Mouse (Mus musculus): Measurements from ENCODE around the gene Cyp2s1. TPM values are rescaled to one million over a fixed set of nuclear protein-coding genes. Genes with fewer than 3 reads are reported as not detected.

Gene Cyp2s1
- polyA plus RNA-seq, 1 experiment from 2014 or later = 3.9 TPM

GRCm38 (mm10) chr7:25840908-25841307 lies 24.2 kb upstream of the Cyp2s1 start:
- ATAC-seq (ENCODE audit: insufficient number of reproducible peaks, low FRiP score, low TSS enrichment, low read depth) = no peak
- no peak overlapping the region for H3K4me2 ChIP-seq
- H3K36me3 ChIP-seq = no peaks in the 10 kb centered on the region
- no peaks in the 10 kb centered on the region for H3K4me1 ChIP-seq
- no peak overlapping the region for H3K9ac ChIP-seq
- no peak overlapping the region for H3K4me3 ChIP-seq
- H3K9me3 ChIP-seq = no peaks in the 10 kb centered on the region
- H3K27ac ChIP-seq = no peak overlapping the region
- H3K27me3 ChIP-seq = no peaks in the 10 kb centered on the region
- 77% methylated on average over 4 of the region's 4 CpGs for WGBS

GRCm38 (mm10) chr7:25835188-25835891 lies 18.6 kb upstream of the Cyp2s1 start:
- H3K27me3 ChIP-seq = no peaks in the 10 kb centered on the region
- WGBS = 67% methylated on average over 10 of the region's 10 CpGs
- H3K36me3 ChIP-seq = no peaks in the 10 kb centered on the region
- no peak overlapping the region for H3K9ac ChIP-seq
- H3K4me3 ChIP-seq = no peak overlapping the region
- no peak overlapping the region for H3K27ac ChIP-seq
- no peaks in the 10 kb centered on the region for H3K9me3 ChIP-seq
- peaks cover 3% of the 10 kb centered on the region; the same call in 1 of the 2 replicates for H3K4me1 ChIP-seq
- H3K4me2 ChIP-seq = no peak overlapping the region
- no peak for ATAC-seq (ENCODE audit: insufficient number of reproducible peaks, low FRiP score, low TSS enrichment, low read depth)

GRCm38 (mm10) chr7:25831557-25832530 lies 15.1 kb upstream of the Cyp2s1 start:
- H3K9ac ChIP-seq = no peak overlapping the region
- peaks cover 19% of the 10 kb centered on the region for H3K4me1 ChIP-seq
- H3K9me3 ChIP-seq = no peaks in the 10 kb centered on the region
- no peak overlapping the region for H3K4me2 ChIP-seq
- no peak for ATAC-seq (ENCODE audit: insufficient number of reproducible peaks, low FRiP score, low TSS enrichment, low read depth)
- 65% methylated on average over 10 of the region's 10 CpGs for WGBS
- no peak overlapping the region for H3K4me3 ChIP-seq
- H3K36me3 ChIP-seq = no peaks in the 10 kb centered on the region
- no peaks in the 10 kb centered on the region for H3K27me3 ChIP-seq
- H3K27ac ChIP-seq = peak overlapping the region; percentile 9; the same call in 1 of the 2 replicates

DNA sequence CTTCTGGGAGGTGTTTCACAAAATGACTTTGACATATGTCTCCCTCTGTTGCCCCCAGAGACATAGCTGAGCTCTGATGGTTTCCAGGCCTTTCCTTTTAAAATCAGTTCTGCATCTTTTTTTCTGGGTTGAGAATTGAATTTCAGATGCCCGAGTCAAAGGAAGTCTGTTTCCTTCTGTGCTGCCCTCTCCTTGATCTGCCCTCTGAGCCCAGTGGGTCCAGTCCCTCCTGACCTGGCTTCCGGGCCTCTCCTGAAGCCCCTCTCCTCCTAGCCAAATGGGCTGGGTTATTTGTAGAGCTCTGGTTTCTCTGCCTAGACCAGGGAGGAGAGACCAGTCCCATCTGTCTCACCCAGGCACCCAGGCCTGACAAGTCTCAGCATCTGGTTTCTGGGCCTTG lies 13.5 kb upstream of the Cyp2s1 start:
- Histone ChIP-seq H3K4me2 (no peak overlapping the region), H3K9me3 (no peaks in the 10 kb centered on the region), H3K27ac (no peak overlapping the region), H3K4me3 (no peak overlapping the region), H3K36me3 (no peaks in the 10 kb centered on the region), H3K4me1 (peaks cover 21% of the 10 kb centered on the region), H3K9ac (no peak overlapping the region), H3K27me3 (no peaks in the 10 kb centered on the region)
- ATAC-seq (ENCODE audit: insufficient number of reproducible peaks, low FRiP score, low TSS enrichment, low read depth) = no peak
- 21% methylated on average over 2 of the region's 2 CpGs for WGBS

GRCm38 (mm10) chr7:25827199-25827598 lies 10.5 kb upstream of the Cyp2s1 start:
- Histone ChIP-seq H3K4me2 (no peak overlapping the region), H3K36me3 (no peaks in the 10 kb centered on the region), H3K27me3 (no peaks in the 10 kb centered on the region), H3K9me3 (no peaks in the 10 kb centered on the region), H3K4me3 (no peak overlapping the region), H3K27ac (peak overlapping the region; percentile 38; the same call in 1 of the 2 replicates), H3K9ac (no peak overlapping the region), H3K4me1 (peaks cover 21% of the 10 kb centered on the region)
- 9% methylated on average over 3 of the region's 3 CpGs for WGBS
- 0 out of 2 replicates have a peak, but pooled peaks have one; percentile 52 for ATAC-seq (ENCODE audit: insufficient number of reproducible peaks, low FRiP score, low TSS enrichment, low read depth)

GRCm38 (mm10) chr7:25826029-25826428 lies 9.3 kb upstream of the Cyp2s1 start:
- H3K27ac ChIP-seq = no peak overlapping the region

DNA sequence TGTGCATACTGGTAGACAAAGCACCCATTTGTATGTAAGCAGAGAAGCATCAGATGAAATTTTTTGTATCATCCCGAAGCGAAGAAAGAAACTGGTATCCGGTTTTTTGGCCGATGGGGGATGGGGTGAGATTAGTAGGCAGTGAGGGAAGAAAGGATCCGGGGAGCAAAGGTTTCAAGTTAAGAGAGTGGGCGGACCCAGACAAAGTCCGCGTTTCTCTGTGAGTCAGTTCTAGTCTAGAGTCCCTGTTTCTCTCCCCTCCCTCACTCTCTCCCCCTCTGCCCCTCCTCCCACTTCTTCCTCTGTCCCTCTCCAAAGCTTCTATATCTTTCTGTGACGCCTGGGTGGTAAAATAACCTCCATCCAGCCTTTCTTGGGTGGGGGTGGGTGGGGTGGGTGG lies 8.3 kb upstream of the Cyp2s1 start:
- ATAC-seq (ENCODE audit: insufficient number of reproducible peaks, low FRiP score, low TSS enrichment, low read depth) = no peak
- WGBS = 65% methylated on average over 9 of the region's 9 CpGs
- Histone ChIP-seq H3K4me3 (no peak overlapping the region), H3K9ac (no peak overlapping the region), H3K36me3 (no peaks in the 10 kb centered on the region), H3K4me1 (peaks cover 14% of the 10 kb centered on the region), H3K4me2 (no peak overlapping the region), H3K27ac (no peak overlapping the region), H3K9me3 (no peaks in the 10 kb centered on the region), H3K27me3 (no peaks in the 10 kb centered on the region)

More at GRCm38 (mm10) chr7:25826029-25826428, 9.3 kb upstream of the Cyp2s1 start:
- peaks cover 21% of the 10 kb centered on the region for H3K4me1 ChIP-seq
- no peaks in the 10 kb centered on the region for H3K36me3 ChIP-seq
- ATAC-seq (ENCODE audit: insufficient number of reproducible peaks, low FRiP score, low TSS enrichment, low read depth) = no peak
- no peak overlapping the region for H3K9ac ChIP-seq
- 54% methylated on average over 6 of the region's 6 CpGs for WGBS
- no peaks in the 10 kb centered on the region for H3K27me3 ChIP-seq
- no peaks in the 10 kb centered on the region for H3K9me3 ChIP-seq
- no peak overlapping the region for H3K4me3 ChIP-seq
- H3K4me2 ChIP-seq = no peak overlapping the region

DNA sequence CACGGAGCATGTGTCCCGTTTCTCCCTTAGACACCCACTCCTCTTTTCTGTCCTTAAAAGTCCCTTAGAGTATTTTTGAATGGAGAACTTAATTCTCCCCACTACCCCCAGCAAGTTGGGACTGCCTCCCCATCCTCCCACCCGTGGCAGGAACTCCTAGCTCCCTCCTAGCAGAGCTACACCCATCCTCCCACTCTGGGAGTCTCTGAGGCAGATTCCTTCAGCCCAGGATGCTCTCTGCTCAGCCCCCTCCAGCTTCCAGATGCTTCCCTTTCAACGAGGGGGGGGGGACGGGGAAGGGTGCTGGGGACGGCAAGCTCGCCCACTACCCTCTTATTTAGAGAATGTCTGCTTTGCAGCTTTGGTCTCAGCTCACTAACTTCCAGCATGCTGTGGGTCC lies 1.1 kb downstream of the Cyp2s1 start:
- H3K4me1 ChIP-seq = peaks cover 14% of the 10 kb centered on the region
- H3K36me3 ChIP-seq = no peaks in the 10 kb centered on the region
- H3K9ac ChIP-seq = no peak overlapping the region
- no peak overlapping the region for H3K27ac ChIP-seq
- peak overlapping the region; percentile 46 for H3K4me3 ChIP-seq
- peak overlapping the region; percentile 86; the same call in 1 of the 2 replicates for H3K4me2 ChIP-seq
- 23% methylated on average over 7 of the region's 7 CpGs for WGBS
- H3K27me3 ChIP-seq = peaks cover 27% of the 10 kb centered on the region
- no peak for ATAC-seq (ENCODE audit: insufficient number of reproducible peaks, low FRiP score, low TSS enrichment, low read depth)
- H3K9me3 ChIP-seq = no peaks in the 10 kb centered on the region

GRCm38 (mm10) chr7:25814711-25815110 lies 2.0 kb downstream of the Cyp2s1 start:
- no peak for ATAC-seq (ENCODE audit: insufficient number of reproducible peaks, low FRiP score, low TSS enrichment, low read depth)
- no peak overlapping the region for H3K4me3 ChIP-seq
- H3K4me1 ChIP-seq = peaks cover 14% of the 10 kb centered on the region
- no peak overlapping the region for H3K9ac ChIP-seq
- no peak overlapping the region for H3K27ac ChIP-seq
- no peak overlapping the region for H3K4me2 ChIP-seq
- no peaks in the 10 kb centered on the region for H3K36me3 ChIP-seq
- peaks cover 27% of the 10 kb centered on the region for H3K27me3 ChIP-seq
- H3K9me3 ChIP-seq = no peaks in the 10 kb centered on the region
- WGBS = 83% methylated on average over 9 of the region's 9 CpGs

GRCm38 (mm10) chr7:25812195-25812594 lies 4.5 kb downstream of the Cyp2s1 start:
- 62% methylated on average over 1 of the region's 1 CpGs for WGBS
- Histone ChIP-seq H3K27ac (no peak overlapping the region), H3K4me2 (no peak overlapping the region), H3K4me3 (no peak overlapping the region), H3K9ac (no peak overlapping the region), H3K9me3 (no peaks in the 10 kb centered on the region), H3K27me3 (peaks cover 27% of the 10 kb centered on the region), H3K4me1 (peaks cover 14% of the 10 kb centered on the region), H3K36me3 (no peaks in the 10 kb centered on the region)
- no peak for ATAC-seq (ENCODE audit: insufficient number of reproducible peaks, low FRiP score, low TSS enrichment, low read depth)

DNA sequence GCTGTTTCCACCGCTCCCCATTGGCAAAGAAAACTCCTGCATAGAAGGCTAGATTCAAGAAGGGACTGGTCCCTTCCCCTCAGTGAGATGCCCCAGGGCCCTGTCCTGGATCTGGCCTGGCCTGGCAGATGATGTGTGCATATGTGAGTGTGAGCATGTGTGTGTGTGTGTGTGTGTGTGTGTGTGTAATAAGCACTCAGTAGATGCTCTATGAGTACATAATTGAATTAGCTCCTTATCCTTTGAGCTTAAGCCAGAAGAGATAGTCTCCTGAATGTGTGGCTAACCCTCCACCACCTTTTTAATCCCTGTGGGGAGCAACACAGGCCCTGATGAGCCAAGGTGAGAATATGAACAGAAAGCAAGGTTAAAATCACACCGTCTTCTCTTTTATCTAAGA lies 5.0 kb downstream of the Cyp2s1 start:
- H3K27me3 ChIP-seq = peaks cover 25% of the 10 kb centered on the region
- H3K4me2 ChIP-seq = no peak overlapping the region
- no peak overlapping the region for H3K27ac ChIP-seq
- H3K9ac ChIP-seq = no peak overlapping the region
- 73% methylated on average over 2 of the region's 2 CpGs for WGBS
- H3K4me3 ChIP-seq = no peak overlapping the region
- H3K4me1 ChIP-seq = peaks cover 13% of the 10 kb centered on the region
- no peak for ATAC-seq (ENCODE audit: insufficient number of reproducible peaks, low FRiP score, low TSS enrichment, low read depth)
- no peaks in the 10 kb centered on the region for H3K36me3 ChIP-seq
- no peaks in the 10 kb centered on the region for H3K9me3 ChIP-seq
